Mouse (Mus musculus): Measurements from ENCODE around the gene Gjb5. TPM values are rescaled to one million over a fixed set of nuclear protein-coding genes. Genes with fewer than 3 reads are reported as not detected.

The Gjb5 gene
- polyA plus RNA-seq, 1 experiment from 2014 or later = 0.60 TPM

DNA sequence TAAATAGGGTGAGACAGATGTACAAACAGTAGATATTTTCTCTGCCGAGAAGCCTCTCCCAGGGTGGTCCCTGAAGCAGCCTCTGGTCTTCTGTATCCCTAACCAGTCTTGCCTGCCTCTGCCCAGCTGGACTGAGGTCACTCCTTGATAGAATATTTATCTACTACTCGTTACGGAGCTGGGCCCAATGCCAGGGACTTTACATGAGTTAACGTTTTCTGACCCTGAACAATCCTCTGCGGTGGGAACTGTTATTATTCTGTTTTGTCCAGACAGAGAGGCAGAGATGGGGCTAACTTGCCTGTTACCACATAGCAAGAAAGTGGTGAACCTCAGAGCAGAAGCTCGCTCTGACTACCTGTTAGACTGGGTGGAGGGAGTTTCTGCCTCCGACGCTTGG is 15.5 kb upstream of the Gjb5 start:
- WGBS = 33% methylated on average over 8 of the region's 8 CpGs
- no peak overlapping the region for H3K27ac ChIP-seq (ENCODE audit: low read length)
- H3K4me1 ChIP-seq (ENCODE audit: control insufficient read depth, insufficient read depth, low read length) = peaks cover 16% of the 10 kb centered on the region
- H3K9ac ChIP-seq (ENCODE audit: low read length) = no peak overlapping the region
- H3K9me3 ChIP-seq (replicated peaks; ENCODE audit: control insufficient read depth, low read length) = no peaks in the 10 kb centered on the region
- ATAC-seq (replicated peaks; ENCODE audit: extremely low read depth, insufficient read depth, low FRiP score) = no peak
- H3K27me3 ChIP-seq (ENCODE audit: control insufficient read depth, insufficient read depth, low read length) = no peaks in the 10 kb centered on the region
- no peak overlapping the region for H3K4me2 ChIP-seq (ENCODE audit: low read depth, low read length)
- no peaks in the 10 kb centered on the region for H3K36me3 ChIP-seq (ENCODE audit: control insufficient read depth, insufficient read depth)
- no peak overlapping the region for H3K4me3 ChIP-seq (ENCODE audit: low read length)

GRCm38 (mm10) chr4:127371546-127371945 is 13.6 kb upstream of the Gjb5 start:
- Histone ChIP-seq H3K27me3 (ENCODE audit: control insufficient read depth, insufficient read depth, low read length) (no peaks in the 10 kb centered on the region; the same call in 1 of the 2 replicates), H3K4me1 (ENCODE audit: control insufficient read depth, insufficient read depth, low read length) (peaks cover 16% of the 10 kb centered on the region), H3K4me3 (ENCODE audit: low read length) (no peak overlapping the region), H3K9me3 (replicated peaks; ENCODE audit: control insufficient read depth, low read length) (no peaks in the 10 kb centered on the region), H3K36me3 (ENCODE audit: control insufficient read depth, insufficient read depth) (no peaks in the 10 kb centered on the region), H3K9ac (ENCODE audit: low read length) (no peak overlapping the region), H3K4me2 (ENCODE audit: low read depth, low read length) (no peak overlapping the region), H3K27ac (ENCODE audit: low read length) (no peak overlapping the region)
- 0 out of 2 replicates have a peak, but pooled peaks have one; percentile 59 for ATAC-seq (replicated peaks; ENCODE audit: extremely low read depth, insufficient read depth, low FRiP score)
- 39% methylated on average over 5 of the region's 5 CpGs for WGBS

- Histone ChIP-seq H3K4me3 (ENCODE audit: low read length) (no peak overlapping the region), H3K27me3 (ENCODE audit: control insufficient read depth, insufficient read depth, low read length) (no peaks in the 10 kb centered on the region; the same call in 1 of the 2 replicates), H3K9ac (ENCODE audit: low read length) (no peak overlapping the region), H3K4me2 (ENCODE audit: low read depth, low read length) (no peak overlapping the region), H3K27ac (ENCODE audit: low read length) (no peak overlapping the region), H3K36me3 (ENCODE audit: control insufficient read depth, insufficient read depth) (no peaks in the 10 kb centered on the region), H3K9me3 (replicated peaks; ENCODE audit: control insufficient read depth, low read length) (no peaks in the 10 kb centered on the region), H3K4me1 (ENCODE audit: control insufficient read depth, insufficient read depth, low read length) (peaks cover 22% of the 10 kb centered on the region)
- WGBS = 55% methylated on average over 2 of the region's 2 CpGs
- ATAC-seq (replicated peaks; ENCODE audit: extremely low read depth, insufficient read depth, low FRiP score) = no peak
These were observed 12.5 kb upstream of the Gjb5 start for GRCm38 (mm10) chr4:127370447-127370846.

- H3K27me3 ChIP-seq (ENCODE audit: control insufficient read depth, insufficient read depth, low read length) = no peaks in the 10 kb centered on the region; the same call in 1 of the 2 replicates
- no peak overlapping the region for H3K4me3 ChIP-seq (ENCODE audit: low read length)
- 29% methylated on average over 13 of the region's 13 CpGs for WGBS
- peaks cover 23% of the 10 kb centered on the region for H3K4me1 ChIP-seq (ENCODE audit: control insufficient read depth, insufficient read depth, low read length)
- H3K9me3 ChIP-seq (replicated peaks; ENCODE audit: control insufficient read depth, low read length) = no peaks in the 10 kb centered on the region
- no peak; the same call in 1 of the 2 replicates for ATAC-seq (replicated peaks; ENCODE audit: extremely low read depth, insufficient read depth, low FRiP score)
- H3K36me3 ChIP-seq (ENCODE audit: control insufficient read depth, insufficient read depth) = no peaks in the 10 kb centered on the region
- no peak overlapping the region for H3K9ac ChIP-seq (ENCODE audit: low read length)
- H3K27ac ChIP-seq (ENCODE audit: low read length) = no peak overlapping the region
- H3K4me2 ChIP-seq (ENCODE audit: low read depth, low read length) = no peak overlapping the region
These were observed 10.5 kb upstream of the Gjb5 start for GRCm38 (mm10) chr4:127368379-127368973.

DNA sequence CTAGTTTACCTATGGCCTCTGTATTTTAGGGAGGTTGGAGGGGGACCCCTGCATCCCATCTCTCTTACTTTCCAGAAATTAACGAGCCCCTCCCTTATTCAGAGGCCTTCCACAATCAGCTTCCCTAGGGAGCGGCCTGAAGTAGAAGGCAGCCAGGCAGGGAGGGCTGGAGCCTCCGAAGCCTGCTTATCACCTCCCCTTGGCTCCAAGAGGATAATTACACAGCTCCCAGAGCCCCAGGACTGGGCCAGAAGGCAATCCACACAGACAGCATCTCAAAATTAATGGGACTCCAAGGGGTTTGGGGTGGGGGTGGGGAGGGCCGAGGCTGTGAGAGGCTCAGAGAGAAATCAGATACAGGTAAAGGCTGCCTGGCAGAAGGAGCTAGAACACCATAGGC is 7.9 kb upstream of the Gjb5 start:
- Histone ChIP-seq H3K4me3 (ENCODE audit: low read length) (no peak overlapping the region), H3K4me1 (ENCODE audit: control insufficient read depth, insufficient read depth, low read length) (peaks cover 10% of the 10 kb centered on the region), H3K36me3 (ENCODE audit: control insufficient read depth, insufficient read depth) (no peaks in the 10 kb centered on the region), H3K4me2 (ENCODE audit: low read depth, low read length) (no peak overlapping the region), H3K27me3 (ENCODE audit: control insufficient read depth, insufficient read depth, low read length) (no peaks in the 10 kb centered on the region; the same call in 1 of the 2 replicates), H3K9me3 (replicated peaks; ENCODE audit: control insufficient read depth, low read length) (no peaks in the 10 kb centered on the region), H3K9ac (ENCODE audit: low read length) (no peak overlapping the region), H3K27ac (ENCODE audit: low read length) (no peak overlapping the region)
- ATAC-seq (replicated peaks; ENCODE audit: extremely low read depth, insufficient read depth, low FRiP score) = no peak
- WGBS = 23% methylated on average over 4 of the region's 4 CpGs

DNA sequence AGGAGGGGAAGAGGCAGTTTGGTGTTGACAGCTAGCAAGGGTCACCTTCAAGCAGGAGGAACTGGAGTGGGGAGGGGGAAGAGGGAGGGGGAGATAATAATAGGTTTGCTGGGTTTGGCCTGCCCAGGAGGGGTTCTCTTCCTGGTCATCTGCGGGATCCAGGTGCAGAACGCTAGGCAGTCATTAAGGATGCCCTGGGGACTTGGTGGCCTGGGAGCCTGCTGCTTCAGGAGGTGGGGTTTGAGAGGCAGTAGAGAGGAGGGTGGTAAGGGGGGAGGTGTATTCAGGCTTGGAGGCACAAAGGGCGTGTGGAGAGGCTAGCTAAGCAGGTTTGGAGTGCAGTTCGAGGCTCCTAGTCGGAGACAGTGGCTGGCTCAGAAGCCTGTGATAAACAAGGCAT is 7.5 kb upstream of the Gjb5 start:
- 0 out of 2 replicates have a peak, but pooled peaks have one; percentile 10 for ATAC-seq (replicated peaks; ENCODE audit: extremely low read depth, insufficient read depth, low FRiP score)
- WGBS = 19% methylated on average over 5 of the region's 5 CpGs
- no peak overlapping the region for H3K27ac ChIP-seq (ENCODE audit: low read length)

DNA sequence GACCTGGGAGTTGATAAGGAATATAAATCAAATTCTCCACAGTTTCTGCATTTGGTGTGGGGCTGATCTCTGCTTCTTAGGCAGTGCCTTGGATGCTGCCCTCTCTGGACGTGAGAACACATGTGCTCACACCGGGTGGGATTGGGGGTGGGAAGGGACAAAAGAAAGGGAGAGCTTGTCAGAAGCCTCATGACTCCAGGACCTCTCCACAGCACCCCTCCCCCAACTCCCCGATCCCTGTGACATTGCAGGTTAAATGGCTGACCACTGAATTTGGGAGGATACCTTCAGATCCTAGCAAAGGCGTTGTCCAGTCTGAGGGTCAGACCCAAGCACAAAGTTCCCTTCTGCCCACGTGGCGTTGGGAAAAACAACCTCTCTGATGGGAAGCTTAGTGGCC is 6.5 kb upstream of the Gjb5 start:
- no peaks in the 10 kb centered on the region for H3K36me3 ChIP-seq (ENCODE audit: control insufficient read depth, insufficient read depth)
- no peak for ATAC-seq (replicated peaks; ENCODE audit: extremely low read depth, insufficient read depth, low FRiP score)
- 63% methylated on average over 6 of the region's 6 CpGs for WGBS
- H3K4me1 ChIP-seq (ENCODE audit: control insufficient read depth, insufficient read depth, low read length) = peaks cover 10% of the 10 kb centered on the region
- no peak overlapping the region for H3K4me2 ChIP-seq (ENCODE audit: low read depth, low read length)
- H3K27me3 ChIP-seq (ENCODE audit: control insufficient read depth, insufficient read depth, low read length) = no peaks in the 10 kb centered on the region; the same call in 1 of the 2 replicates
- H3K9me3 ChIP-seq (replicated peaks; ENCODE audit: control insufficient read depth, low read length) = no peaks in the 10 kb centered on the region
- no peak overlapping the region for H3K27ac ChIP-seq (ENCODE audit: low read length)
- no peak overlapping the region for H3K9ac ChIP-seq (ENCODE audit: low read length)
- no peak overlapping the region for H3K4me3 ChIP-seq (ENCODE audit: low read length)

More for the DNA sequence above, 7.5 kb upstream of the Gjb5 start:
- Histone ChIP-seq H3K9me3 (replicated peaks; ENCODE audit: control insufficient read depth, low read length) (no peaks in the 10 kb centered on the region), H3K4me1 (ENCODE audit: control insufficient read depth, insufficient read depth, low read length) (peaks cover 10% of the 10 kb centered on the region), H3K4me3 (ENCODE audit: low read length) (no peak overlapping the region), H3K4me2 (ENCODE audit: low read depth, low read length) (no peak overlapping the region), H3K9ac (ENCODE audit: low read length) (no peak overlapping the region), H3K27me3 (ENCODE audit: control insufficient read depth, insufficient read depth, low read length) (no peaks in the 10 kb centered on the region; the same call in 1 of the 2 replicates), H3K36me3 (ENCODE audit: control insufficient read depth, insufficient read depth) (no peaks in the 10 kb centered on the region)

DNA sequence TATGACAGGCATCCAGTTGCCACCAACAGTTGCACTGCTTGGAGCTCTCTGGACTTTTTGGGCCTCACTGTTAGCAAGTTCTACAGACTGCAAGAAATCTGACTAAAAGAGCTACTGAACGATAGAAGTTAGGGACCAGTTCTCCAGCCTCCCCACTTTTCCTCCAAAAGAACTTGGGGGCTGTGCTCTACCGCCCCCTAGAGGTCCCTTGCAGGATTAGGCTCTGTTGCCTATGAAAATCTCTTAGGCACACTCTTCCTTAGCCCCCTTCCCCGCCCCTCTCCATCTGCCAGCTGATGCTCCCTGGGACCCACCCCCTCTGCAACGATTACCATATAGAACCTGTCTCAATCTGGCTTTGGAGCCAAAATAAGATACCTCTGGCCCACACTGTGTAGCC is 5.3 kb upstream of the Gjb5 start:
- Histone ChIP-seq H3K9me3 (replicated peaks; ENCODE audit: control insufficient read depth, low read length) (no peaks in the 10 kb centered on the region), H3K4me2 (ENCODE audit: low read depth, low read length) (no peak overlapping the region), H3K4me1 (ENCODE audit: control insufficient read depth, insufficient read depth, low read length) (peaks cover 10% of the 10 kb centered on the region), H3K27me3 (ENCODE audit: control insufficient read depth, insufficient read depth, low read length) (no peaks in the 10 kb centered on the region; the same call in 1 of the 2 replicates), H3K36me3 (ENCODE audit: control insufficient read depth, insufficient read depth) (no peaks in the 10 kb centered on the region), H3K27ac (ENCODE audit: low read length) (no peak overlapping the region), H3K4me3 (ENCODE audit: low read length) (no peak overlapping the region), H3K9ac (ENCODE audit: low read length) (no peak overlapping the region)
- WGBS = 60% methylated on average over 4 of the region's 4 CpGs
- no peak for ATAC-seq (replicated peaks; ENCODE audit: extremely low read depth, insufficient read depth, low FRiP score)

DNA sequence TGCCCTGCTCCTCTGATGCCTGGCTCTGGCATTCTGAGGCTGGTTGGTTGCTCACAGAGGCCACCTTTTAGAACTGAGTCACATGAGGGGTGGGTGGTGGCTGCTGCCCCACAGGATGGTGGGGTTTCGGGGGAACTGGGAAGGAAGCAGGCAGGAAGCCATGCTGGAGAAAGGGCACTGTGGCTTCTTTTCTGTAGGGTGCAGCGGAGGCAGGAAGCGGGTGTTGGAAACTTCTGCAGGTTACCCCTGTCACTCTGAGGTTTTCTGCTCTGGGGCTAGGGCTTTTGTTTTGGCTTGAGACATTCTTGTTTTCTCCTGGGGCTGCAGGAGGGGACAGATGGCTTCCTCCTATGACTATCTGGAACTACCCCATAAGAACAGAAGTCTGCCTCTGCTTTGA is 4.5 kb upstream of the Gjb5 start:
- no peak overlapping the region for H3K4me3 ChIP-seq (ENCODE audit: low read length)
- WGBS = 67% methylated on average over 3 of the region's 3 CpGs
- no peak for ATAC-seq (replicated peaks; ENCODE audit: extremely low read depth, insufficient read depth, low FRiP score)
- H3K4me2 ChIP-seq (ENCODE audit: low read depth, low read length) = no peak overlapping the region
- no peak overlapping the region for H3K27ac ChIP-seq (ENCODE audit: low read length)
- no peaks in the 10 kb centered on the region; the same call in 1 of the 2 replicates for H3K27me3 ChIP-seq (ENCODE audit: control insufficient read depth, insufficient read depth, low read length)
- peaks cover 12% of the 10 kb centered on the region for H3K4me1 ChIP-seq (ENCODE audit: control insufficient read depth, insufficient read depth, low read length)
- H3K9ac ChIP-seq (ENCODE audit: low read length) = no peak overlapping the region
- no peaks in the 10 kb centered on the region for H3K9me3 ChIP-seq (replicated peaks; ENCODE audit: control insufficient read depth, low read length)
- H3K36me3 ChIP-seq (ENCODE audit: control insufficient read depth, insufficient read depth) = no peaks in the 10 kb centered on the region

Measured in heart, embryonic 16.5 days (tissue).